Comparison of ENCODE assay signal across 17 mouse cellular contexts in the genomic region with DNA sequence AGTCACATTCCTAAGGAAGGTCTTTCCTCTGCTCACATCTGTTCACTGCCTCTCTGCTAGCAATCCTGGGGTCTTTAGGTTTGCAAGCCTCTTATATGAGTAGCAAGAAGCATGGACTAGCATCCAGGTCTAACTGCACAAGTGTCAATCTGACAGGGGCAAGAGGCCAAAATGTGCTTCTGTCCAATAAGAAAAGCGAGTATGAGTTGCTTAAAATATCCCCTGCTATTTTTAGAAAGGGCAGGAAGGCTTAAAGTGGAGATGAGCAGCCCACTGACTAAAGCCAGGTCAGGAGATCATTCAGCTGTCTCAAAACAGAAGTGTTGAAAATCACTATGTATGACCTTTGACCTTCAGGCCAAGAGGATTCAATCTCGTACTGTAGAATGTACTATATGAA.
DNase-seq lines count a peak whose midpoint lies in the region; ATAC-seq and TF ChIP-seq lines count a peak whose summit lies in the region.
"Had no signal": no experiment of that assay in that cellular context is flagged by ENCODE, and none has a peak within 500 bp of the region (broad histone marks: within the 10 kb centered on the region; RNA-seq: fewer than 3 reads in every experiment).

No protein-coding gene starts in this region.

- H3K9ac ChIP-seq in heart, embryonic 12.5 days = no peak overlapping the region
- H3K9ac ChIP-seq in liver, postnatal 0 days (replicated peaks) = no peak overlapping the region
- H3K9ac ChIP-seq: embryonic facial prominence, embryonic 15.5 days; forebrain, embryonic 12.5 days; liver, embryonic 13.5 days; neural tube, embryonic 15.5 days had no signal

- ATAC-seq in heart, embryonic 12.5 days (ENCODE audit: insufficient number of reproducible peaks, low FRiP score) = no peak
- no peak for ATAC-seq in liver, postnatal 0 days
- ATAC-seq: activated CD4-positive, CD25-positive, alpha-beta regulatory T cell, adult 4 months; inflammation-experienced regulatory T-cells, adult 6 months; lung, postnatal 0 days had no signal

- H3K27ac ChIP-seq in heart, embryonic 12.5 days (ENCODE audit: poor library complexity, severe bottlenecking) = peak overlapping the region; percentile 75; the same call in 1 of the 2 replicates
- H3K27ac ChIP-seq in liver, postnatal 0 days (ENCODE audit: low read depth) = no peak overlapping the region
- H3K27ac ChIP-seq: embryonic facial prominence, embryonic 15.5 days; forebrain, embryonic 12.5 days; limb, embryonic 10.5 days; liver, embryonic 13.5 days; neural tube, embryonic 15.5 days had no signal

- no peak overlapping the region for H3K4me3 ChIP-seq in heart, embryonic 12.5 days
- H3K4me3 ChIP-seq in liver, postnatal 0 days (ENCODE audit: low read depth, low read length) = no peak overlapping the region
- H3K4me3 ChIP-seq: embryonic facial prominence, embryonic 15.5 days; forebrain, embryonic 12.5 days; limb, embryonic 10.5 days; liver, embryonic 13.5 days; neural tube, embryonic 15.5 days had no signal

- TF ChIP-seq CTCF in liver, postnatal 0 days (IDR thresholded peaks at IDR 0.05; ENCODE audit: low read depth) = no peak

- no peaks in the 10 kb centered on the region for H3K36me3 ChIP-seq in heart, embryonic 12.5 days
- no peaks in the 10 kb centered on the region for H3K36me3 ChIP-seq in liver, postnatal 0 days (replicated peaks; ENCODE audit: insufficient read depth, low read length)
- H3K36me3 ChIP-seq: embryonic facial prominence, embryonic 15.5 days; forebrain, embryonic 12.5 days; limb, embryonic 10.5 days; liver, embryonic 13.5 days; neural tube, embryonic 15.5 days had no signal

- no peak for TF ChIP-seq EP300 in liver, postnatal 0 days (IDR thresholded peaks at IDR 0.05; ENCODE audit: low read depth)

- H3K4me1 ChIP-seq in heart, embryonic 12.5 days (replicated peaks) = peaks cover 22% of the 10 kb centered on the region
- H3K4me1 ChIP-seq in liver, postnatal 0 days (ENCODE audit: insufficient read depth) = peaks cover 3% of the 10 kb centered on the region; the same call in 1 of the 2 replicates
- H3K4me1 ChIP-seq: embryonic facial prominence, embryonic 15.5 days; forebrain, embryonic 12.5 days; liver, embryonic 13.5 days; neural tube, embryonic 15.5 days had no signal

- DNase-seq in gastrocnemius, adult 18-20 months (ENCODE audit: low spot score) = peak; percentile 66
- no peak for DNase-seq in gastrocnemius, postnatal 4 days (ENCODE audit: low spot score in 2 of 2)
- DNase-seq in gastrocnemius, postnatal 10 days = peak; percentile 39
- peak; percentile 40 for DNase-seq in heart, postnatal 4 days
- no peak for DNase-seq in liver, postnatal 0 days
- DNase-seq in lung, postnatal 25 days (ENCODE audit: low spot score) = no peak
- DNase-seq: cerebellum, postnatal 14 days; layer of hippocampus, postnatal 36 days; liver, embryonic 13.5 days had no signal

- 23% methylated on average over 2 of the region's 2 CpGs for whole genome bisulfite sequencing in heart, embryonic 12.5 days
- 48% methylated on average over 2 of the region's 2 CpGs for WGBS in liver, postnatal 0 days (ENCODE audit: insufficient replicate concordance)

- H3K4me2 ChIP-seq in heart, embryonic 12.5 days = peak overlapping the region; percentile 56
- H3K4me2 ChIP-seq in liver, postnatal 0 days (ENCODE audit: low read depth, low read length) = no peak overlapping the region
- H3K4me2 ChIP-seq: embryonic facial prominence, embryonic 15.5 days; forebrain, embryonic 12.5 days; liver, embryonic 13.5 days; neural tube, embryonic 15.5 days had no signal

- no peaks in the 10 kb centered on the region for H3K9me3 ChIP-seq in heart, embryonic 12.5 days (replicated peaks)
- H3K9me3 ChIP-seq in liver, postnatal 0 days (ENCODE audit: low read length) = no peaks in the 10 kb centered on the region
- H3K9me3 ChIP-seq: embryonic facial prominence, embryonic 15.5 days; forebrain, embryonic 12.5 days; limb, embryonic 10.5 days; liver, embryonic 13.5 days; neural tube, embryonic 15.5 days had no signal

- H3K27me3 ChIP-seq in heart, embryonic 12.5 days (replicated peaks) = no peaks in the 10 kb centered on the region
- no peaks in the 10 kb centered on the region for H3K27me3 ChIP-seq in liver, postnatal 0 days (ENCODE audit: insufficient read depth, low read length)
- H3K27me3 ChIP-seq: embryonic facial prominence, embryonic 15.5 days; forebrain, embryonic 12.5 days; liver, embryonic 13.5 days; neural tube, embryonic 15.5 days had no signal

Comparison
In these comparisons a context has a peak if more than half of its experiments do, and no peak if none do; other contexts are left out.
1. DNase-seq: peak in gastrocnemius, adult 18-20 months (single experiment), gastrocnemius, postnatal 10 days (single experiment) and heart, postnatal 4 days (single experiment); none in gastrocnemius, postnatal 4 days (0 of 2), liver, postnatal 0 days (single experiment) and lung, postnatal 25 days (single experiment).